Mouse (Mus musculus) embryo, embryonic 11 days (tissue): ENCODE results near the gene Sox11.

Source experiments
- DNase-seq: peaks from one replicate; pipeline ENCODE4 v3.0.0-alpha.2; 2015

Gene Sox11

GRCm38 (mm10) chr12:27336336-27336735 is 6.0 kb downstream of the Sox11 start:
- peak; percentile 16 for DNase-seq

- DNase-seq = peak; percentile 32
Measured at GRCm38 (mm10) chr12:27335356-27336055, 6.9 kb downstream of the Sox11 start.

DNA sequence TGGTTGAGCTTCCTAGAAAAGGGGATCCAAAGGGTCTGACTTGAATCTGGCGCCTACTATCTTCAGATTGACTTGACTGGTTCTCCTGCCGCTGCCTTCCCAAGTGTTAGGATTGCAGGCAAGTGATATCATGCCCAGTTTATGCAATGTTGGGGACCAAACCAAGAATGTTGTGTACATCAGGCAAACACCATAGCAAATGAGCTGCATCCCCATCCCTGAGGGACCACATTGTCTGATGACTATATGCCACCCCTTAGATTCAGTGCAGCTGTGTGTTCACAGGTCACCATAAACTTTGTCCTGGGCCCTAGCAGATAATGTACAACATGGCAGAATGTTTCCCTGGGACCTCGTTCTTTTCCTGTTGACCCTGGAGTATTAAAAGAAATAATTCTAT is 8.8 kb downstream of the Sox11 start:
- peak; percentile 20 for DNase-seq

- no peak for DNase-seq
Measured at GRCm38 (mm10) chr12:27323423-27323822, 19.0 kb downstream of the Sox11 start.

- no peak for DNase-seq
Measured at GRCm38 (mm10) chr12:27320705-27321104, 21.7 kb downstream of the Sox11 start.

DNA sequence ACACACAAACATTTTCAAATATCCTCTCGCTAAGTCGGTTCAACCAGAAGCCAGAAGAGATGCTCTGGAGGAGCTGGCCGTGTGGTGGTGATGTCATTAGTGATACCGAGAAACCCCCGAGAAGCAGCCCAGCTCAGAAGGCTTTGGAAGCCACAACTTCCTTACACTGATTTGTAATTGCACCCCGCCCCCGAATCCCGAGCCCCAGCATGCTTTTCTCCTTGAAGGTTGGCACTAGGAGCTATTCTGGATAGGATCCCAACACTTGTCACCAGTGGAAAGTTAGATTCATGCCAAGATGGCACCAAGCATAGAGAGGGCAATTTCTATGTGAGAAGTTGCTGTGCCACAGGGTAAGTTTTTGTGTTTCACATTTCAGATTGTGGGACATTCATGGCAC is 29.4 kb downstream of the Sox11 start:
- no peak for DNase-seq

DNA sequence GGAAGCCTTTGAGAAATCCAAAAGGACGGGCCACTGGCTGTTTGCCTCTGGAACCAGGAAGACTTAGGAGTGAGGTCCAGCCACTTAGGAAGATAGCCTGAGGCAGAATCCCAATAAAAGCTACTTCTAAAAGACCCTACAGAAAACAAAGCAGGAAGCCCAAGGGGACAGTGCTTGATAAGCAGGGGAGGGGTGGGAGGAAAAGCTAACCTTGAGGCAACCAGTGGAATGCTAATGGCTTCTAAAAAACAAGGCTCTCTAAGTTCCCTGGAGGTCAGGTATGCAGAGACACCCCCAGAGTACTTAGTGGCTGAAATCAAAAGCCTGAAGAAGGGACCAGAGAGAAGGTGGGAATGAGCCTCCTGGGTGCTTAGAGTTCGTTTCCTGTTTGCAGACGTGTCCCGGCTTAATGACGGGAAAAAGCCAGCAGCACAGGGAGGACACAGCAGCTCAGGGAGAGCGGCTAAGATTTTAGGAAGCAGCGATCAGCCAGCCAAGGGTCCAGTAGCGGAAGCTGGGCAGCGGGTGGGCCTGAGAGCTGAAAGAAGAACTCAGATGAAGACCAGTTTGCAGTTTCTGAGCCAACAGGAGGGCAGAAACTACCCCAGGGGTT is 30.4 kb downstream of the Sox11 start:
- peak; percentile 42 for DNase-seq

- peak; percentile 42 for DNase-seq
Measured at GRCm38 (mm10) chr12:27311316-27311832, 31.0 kb downstream of the Sox11 start.

DNA sequence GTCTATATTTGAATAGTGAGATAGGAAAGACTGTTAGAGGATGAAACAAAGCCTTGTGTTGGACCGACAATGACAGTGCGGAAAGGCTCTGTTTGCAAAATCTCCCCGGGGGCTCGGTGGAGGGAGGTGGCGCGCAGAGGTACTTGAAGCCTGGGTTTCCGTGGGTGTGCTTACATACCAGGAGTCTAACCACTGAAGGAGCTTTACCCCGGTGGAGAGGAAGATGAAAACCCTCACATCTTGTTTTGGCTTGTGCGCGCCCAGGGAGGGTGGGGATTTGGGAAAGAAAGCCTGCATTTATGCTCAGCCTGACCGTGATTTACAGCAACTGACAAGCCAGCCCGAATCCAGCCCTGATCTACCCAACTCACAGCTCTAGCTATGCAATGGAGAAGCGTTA is 31.7 kb downstream of the Sox11 start:
- no peak for DNase-seq

DNA sequence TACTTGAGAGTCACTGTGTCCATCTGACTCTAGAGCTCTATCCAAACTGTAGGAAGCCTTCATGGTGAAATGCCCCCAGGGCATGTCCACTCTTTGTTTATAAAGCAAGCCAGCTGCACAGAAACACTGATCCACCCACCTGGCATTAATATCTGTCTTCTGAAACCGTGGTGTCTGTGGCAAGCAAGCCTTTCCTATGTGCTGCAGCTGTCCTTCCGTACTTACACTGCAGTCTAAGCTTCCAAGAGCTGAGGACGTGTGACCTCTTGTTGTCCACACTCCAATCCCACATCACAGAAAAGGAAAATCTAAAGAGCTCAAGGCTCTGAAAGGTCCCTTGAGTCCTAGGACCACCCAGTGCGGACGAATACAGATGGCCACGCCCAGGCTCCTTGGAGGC is 32.4 kb downstream of the Sox11 start:
- no peak for DNase-seq

GRCm38 (mm10) chr12:27304713-27305437 is 37.5 kb downstream of the Sox11 start:
- no peak for DNase-seq

DNA sequence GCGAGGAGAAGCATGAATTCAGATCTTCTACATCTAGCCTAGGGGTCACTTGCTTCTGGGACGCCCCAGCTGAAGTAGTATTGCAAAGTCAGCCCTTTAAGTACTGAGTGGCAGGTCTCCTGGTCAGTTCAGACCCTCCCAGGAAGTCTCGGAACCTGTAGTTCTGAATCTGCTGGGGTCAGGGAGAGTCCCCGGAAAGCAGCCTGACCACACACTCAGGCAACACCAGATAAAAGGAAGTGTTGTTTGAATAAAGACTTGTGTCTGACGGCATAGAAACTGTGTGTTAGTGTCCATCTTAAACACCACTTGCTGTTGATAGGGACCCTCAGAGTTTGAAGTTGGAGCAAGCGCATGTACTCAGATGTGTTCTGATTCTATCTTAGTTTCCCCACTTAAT is 39.2 kb downstream of the Sox11 start:
- DNase-seq = no peak

DNA sequence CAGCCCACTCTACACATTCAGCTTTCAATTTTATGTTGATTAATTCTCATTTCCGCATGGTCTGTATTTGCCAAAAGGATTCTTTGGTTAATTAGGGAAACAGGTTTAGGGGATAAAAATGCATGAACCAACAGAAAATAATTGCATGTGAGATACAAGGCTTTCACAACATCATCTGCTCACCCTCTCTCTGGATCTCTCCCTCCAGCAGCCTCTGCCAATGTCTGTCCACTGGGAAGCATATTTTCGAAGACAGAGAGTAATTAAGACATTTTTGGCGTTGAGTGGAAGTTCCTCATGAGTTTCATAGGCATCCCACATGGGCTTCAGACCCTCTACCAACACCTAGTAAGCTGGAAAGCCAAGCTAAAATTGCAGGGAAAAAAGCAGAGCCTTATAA is 43.7 kb downstream of the Sox11 start:
- DNase-seq = no peak

DNA sequence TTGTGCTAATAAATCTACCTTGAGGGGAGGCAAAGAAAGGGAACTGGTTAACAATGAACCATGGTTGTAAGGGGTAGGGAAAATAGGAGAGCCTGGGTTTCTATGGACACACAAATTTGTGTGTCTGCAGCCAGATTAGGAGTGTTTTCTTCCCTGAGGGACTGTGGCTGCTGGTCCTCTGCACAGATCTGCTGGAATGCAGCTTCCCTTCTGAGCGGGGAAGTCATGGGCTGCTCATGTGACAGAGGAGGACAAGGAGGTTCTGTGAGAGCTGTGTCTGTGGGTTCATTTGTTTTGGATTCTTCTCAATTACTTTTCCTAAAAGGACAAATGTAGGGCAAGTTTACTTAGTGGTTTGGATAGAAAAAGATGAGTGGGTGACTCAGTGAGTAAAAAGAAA is 48.2 kb downstream of the Sox11 start:
- DNase-seq = peak; percentile 37

DNA sequence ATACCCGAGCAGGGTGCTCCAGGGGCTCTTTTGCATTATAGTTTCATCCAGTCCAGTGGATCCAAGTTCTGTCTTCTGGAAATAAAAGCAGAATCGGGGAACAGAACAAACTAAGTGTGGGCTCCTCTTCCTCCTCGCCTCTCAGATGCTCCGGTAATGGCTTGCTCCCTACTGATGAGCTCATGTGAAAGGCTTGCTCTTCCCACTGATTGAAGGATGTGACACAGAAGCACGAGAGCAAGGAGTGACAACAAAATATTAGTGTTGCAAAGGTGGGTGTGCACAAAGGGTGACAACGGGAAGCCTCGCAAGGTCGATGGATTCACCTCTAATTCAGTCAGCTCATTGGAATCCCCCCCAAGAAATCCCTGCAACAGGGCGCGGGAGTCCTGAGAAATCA is 48.6 kb downstream of the Sox11 start:
- DNase-seq = no peak

DNA sequence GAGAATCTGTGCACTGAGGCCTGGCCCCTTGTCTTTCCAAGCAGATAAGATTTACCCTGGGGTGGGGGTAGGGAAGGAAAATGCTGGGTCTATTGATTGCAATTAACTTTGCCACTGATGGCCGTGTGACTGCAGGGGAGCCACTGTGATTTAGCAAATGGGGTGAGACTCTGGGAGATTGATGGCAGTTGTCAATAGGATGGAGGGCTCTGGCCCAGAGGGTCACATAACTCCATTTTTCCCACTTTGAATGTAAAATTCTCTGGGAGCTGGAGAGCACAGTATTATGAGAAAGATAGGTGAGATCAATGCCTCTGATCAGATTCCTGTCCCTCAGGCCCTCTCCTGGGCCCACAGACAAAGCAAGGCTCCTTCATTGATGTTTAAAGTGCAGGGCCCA is 49.2 kb downstream of the Sox11 start:
- DNase-seq = no peak
